Mouse (Mus musculus) right cerebral cortex, postnatal 4 days (tissue): ENCODE data around the gene Rnf224.

ENCODE experiments used
- DNase-seq: peaks from one replicate; pipeline ENCODE4 v3.0.0-alpha.2; 2022

Rnf224 gene

DNA sequence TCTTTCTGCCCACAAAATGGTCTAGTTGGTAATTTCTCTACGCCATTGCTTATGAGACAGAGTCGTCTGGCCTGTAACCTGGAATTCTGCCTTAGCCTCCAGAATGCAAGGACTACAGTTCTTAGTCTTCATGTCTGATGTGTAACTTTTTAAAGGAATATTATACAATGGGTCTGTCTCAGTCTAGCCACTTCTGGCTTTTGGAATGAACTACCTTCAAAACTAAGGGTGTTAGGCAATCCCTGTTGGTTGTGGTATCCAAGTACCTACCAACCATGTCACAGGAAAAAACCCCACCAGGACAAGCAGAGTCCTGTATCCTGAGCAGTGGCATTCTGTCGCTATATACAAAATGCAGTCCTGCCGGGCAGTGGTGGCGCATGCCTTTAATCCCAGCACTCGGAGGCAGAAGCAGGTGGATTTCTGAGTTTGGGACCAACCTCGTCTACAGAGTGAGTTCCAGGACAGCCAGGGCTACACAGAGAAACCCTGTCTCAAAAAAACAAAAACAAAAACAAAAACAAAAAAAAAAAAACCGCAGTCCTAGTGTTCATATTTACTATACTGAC is 10.7 kb downstream of the Rnf224 start:
- DNase-seq: no peak

DNA sequence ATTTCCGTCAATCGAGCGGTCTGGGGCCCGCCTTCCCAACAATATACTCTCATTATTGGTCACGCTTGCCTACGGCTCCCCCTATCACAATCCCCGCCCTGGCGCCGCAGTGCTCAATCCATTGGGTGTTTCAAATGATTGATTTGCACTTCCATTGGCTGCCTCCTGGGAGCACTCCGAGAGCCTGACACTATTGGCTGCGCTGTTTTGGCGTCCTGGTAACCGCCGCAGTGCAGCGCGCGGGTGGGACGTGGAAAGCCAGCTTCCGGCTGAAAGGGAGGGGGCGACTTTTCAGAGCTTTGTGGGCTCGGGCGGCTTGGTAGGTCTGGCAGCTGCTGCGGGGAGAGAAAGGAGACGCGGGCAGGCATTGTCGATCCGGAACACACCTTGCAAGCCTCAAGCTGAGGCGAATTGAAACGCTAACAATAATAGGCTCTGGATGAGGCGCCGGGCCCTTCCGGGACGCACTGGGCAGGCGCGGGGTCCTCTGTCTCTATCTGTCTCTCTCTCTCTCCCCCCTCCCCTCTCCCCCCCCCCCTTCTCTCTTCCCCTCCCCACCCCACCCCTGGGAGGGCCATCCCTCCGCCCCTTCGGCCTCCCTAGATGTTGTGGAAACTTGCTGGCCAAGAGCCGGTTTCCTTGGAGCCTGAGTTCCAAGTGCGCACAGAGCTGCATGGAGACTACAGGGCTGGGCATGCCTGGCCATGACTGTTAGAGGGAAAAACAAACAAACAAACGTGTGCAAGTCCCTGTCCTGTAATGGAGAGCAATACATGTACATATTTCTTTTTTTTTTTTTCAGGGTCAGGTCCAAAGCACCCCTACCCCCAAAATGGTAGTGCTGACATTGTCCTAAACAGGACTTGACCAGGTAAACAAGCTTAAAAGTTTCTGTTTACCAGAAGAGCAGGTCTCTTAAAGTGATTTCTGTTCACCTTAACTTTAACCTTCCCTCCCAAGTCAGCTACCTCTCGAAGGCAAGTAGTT is 11.5 kb downstream of the Rnf224 start:
- DNase-seq: peak; percentile 93

DNA sequence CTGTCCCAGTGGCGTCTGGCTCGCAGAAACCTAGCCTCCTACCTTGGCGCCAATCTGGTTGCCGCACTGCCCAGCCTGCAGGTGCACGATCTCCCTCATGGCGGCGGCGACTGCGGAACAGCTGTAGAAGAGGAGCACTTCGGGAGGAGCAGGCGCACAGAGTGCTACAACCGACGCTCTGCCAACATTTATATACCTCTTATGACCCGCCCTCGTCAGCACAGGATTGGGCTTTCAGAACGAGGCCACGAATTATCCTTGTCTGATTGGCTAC is 12.2 kb downstream of the Rnf224 start, which contains the start of gene Tubb4b:
Tubb4b (minus strand) TSS at position 211 of the 274 bp plus-strand sequence.
- no peak for DNase-seq

DNA sequence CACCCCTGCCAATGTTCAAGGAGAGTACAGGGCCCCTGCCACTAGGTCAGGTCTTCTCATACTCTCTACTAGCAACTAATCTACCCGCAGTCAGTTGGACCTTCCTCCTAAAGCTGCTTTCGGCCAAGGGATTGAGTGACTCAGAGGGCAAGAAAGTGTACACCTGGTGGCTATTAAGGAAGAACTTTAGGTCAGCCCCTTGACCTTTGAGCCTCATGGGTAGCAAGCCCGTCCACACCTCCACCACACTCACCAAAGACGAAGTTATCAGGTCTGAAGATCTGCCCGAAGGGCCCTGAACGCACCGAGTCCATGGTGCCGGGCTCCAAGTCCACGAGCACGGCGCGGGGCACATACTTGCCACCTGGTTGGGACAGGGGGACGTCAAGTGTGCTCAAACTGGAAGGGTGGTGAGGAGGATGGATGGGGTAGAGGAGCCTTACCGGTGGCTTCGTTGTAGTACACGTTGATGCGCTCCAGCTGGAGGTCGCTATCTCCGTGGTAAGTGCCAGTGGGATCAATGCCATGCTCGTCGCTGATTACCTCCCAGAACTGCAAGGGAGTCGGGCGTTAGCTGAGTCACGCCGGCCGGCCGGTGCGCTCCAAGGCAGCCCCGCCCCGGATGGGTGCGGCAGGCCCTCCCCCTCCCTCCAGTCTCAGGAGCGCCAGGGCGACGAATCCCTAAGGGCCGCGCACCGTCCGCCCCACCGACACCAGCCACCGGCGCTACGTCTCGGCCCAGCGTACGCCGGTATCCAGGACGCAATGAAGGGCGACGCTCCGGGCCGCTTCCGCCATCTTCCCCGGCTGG is 12.7 kb downstream of the Rnf224 start:
- DNase-seq: peak; percentile 59

DNA sequence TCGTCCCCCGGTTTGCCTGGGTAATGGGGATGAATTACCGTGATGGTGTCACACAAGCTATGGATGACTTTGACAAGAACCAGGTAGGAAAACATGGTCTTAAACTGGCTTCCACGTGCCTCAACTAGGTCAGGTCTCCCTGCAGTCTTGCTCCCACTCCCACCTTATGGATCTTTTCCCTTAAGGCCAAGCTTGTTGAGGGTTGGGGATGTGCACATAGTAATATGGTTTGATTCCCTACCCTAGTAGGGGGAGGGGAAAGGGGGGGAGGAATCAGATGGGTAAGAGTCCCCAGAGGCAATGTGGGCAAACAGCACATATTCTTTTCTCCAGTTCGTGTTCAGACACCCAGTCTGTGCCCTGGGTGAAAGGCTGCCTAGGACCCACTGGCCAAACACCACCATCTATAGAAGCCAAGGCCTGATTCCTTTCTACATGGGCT is 15.2 kb downstream of the Rnf224 start:
- no peak for DNase-seq

DNA sequence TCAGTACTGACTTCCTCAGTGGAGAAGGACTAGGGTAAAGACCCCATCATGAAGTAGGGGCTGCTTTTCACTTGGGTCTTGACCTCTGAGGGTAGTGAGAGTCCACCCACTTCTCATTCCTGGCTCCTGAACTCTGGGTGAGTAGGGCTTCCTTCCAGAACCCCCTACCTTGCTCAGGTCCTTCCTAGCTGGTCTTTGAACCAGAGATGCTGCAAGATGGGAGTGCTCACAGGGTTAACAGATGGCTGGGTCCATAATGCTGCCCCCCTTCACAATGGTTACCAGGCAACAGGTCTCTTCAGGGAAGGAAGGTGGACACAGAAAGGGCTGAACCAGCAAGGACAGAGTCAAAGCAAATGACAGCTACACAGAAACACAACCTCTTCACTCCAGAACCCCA is 18.1 kb downstream of the Rnf224 start, which contains the start of gene Fam166a:
Fam166a (plus strand) TSS at position 301 of the 400 bp plus-strand sequence.
- DNase-seq: no peak

DNA sequence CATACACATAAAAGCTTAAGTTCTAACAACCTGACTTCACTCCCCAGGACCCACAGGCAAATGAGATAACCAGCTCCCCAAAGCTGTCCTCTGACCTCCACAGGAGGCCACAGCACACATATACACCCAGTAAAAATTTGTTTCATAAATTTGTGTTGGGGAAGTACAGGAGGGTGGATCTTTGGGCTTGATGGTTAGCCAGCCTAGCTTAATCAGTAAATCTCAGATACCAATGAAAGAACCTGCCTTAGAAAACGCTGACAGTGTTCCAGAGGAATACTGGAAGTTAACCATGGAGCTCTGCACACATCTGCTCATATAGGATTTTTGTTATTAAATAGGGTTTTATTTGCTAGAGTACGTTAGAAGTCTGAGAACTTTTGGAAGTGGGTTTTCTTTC is 18.9 kb downstream of the Rnf224 start:
- DNase-seq: no peak

DNA sequence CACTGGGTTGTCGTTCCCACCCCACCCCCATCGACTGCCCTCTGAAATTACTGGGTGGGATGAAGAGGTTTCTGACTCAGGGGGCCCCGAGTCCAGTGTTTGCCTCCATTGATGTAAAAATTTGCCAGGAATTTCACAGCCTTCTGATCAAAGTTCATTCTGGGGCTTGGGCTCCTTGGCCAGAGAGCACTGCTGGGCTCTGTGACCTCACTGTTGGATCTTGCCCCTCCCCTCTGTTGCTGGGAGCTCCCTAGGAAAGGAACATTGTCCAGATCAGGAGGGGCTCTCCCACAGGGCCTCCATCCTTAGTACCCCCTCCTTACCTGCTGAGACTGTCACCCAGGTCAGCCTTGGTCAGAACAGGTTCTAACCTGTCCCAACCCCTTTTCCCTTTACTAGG is 22.1 kb downstream of the Rnf224 start, which contains the start of gene Stpg3:
Stpg3 (minus strand) TSS at position 194 of the 400 bp plus-strand sequence.
- no peak for DNase-seq

DNA sequence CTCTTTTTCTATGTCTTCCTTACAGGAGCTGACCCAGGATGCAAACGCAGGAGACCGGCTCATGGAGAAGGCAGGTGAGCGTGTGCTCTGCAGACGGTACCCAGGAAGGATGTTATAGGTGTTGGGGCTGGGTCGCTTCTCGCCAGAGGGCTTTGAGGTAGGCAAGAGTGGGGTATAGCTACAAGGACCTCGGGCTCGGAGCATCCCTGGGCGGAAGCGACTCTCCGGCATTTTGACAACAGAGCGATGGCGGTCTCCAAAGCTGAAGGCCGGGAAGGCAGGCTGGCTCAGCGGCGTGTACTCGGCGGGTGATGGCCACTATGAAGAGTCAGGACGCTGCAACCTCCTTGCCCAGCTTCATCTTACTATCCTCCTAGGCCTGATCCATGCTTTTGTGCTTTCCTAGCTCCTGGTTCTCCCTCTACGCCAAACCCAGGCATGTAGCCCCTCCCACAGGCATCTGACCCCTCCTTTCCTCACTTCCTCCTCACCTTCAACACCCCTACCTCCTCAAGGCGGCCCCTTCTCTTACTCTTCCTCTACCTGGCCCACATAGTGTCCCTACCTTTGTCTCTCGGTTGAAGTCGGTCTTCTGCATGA is 23.2 kb downstream of the Rnf224 start:
- no peak for DNase-seq

DNA sequence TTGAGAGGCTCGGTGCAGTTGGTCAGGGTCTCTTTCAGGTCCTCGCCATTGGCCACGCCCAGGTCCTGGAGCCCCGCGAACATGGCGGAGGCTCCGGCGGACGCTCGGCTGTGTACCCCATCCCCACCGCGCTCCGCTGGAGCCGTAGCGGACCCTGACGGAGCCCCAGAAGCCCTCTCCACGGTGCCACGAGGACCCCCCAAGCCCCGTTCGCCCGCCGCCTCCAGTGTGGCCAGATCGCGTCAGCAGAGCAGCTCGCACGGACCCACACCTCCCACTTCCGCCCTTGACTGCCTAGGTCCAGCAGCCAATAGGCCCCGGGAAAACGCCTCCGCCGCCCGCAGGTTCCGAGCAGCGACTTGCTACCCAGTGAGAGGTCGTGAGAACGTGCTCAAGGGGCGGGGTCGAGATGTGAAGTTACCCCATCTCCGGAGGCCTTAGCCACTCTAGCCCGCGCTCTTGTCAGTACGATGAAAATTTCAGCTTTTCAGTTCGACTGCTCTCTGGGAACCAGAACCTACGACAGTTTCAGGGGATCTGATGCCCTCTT is 25.4 kb downstream of the Rnf224 start, which contains the start of gene Nelfb:
Nelfb (minus strand) TSS at position 369 of the 550 bp plus-strand sequence.
- DNase-seq: peak; percentile 82

DNA sequence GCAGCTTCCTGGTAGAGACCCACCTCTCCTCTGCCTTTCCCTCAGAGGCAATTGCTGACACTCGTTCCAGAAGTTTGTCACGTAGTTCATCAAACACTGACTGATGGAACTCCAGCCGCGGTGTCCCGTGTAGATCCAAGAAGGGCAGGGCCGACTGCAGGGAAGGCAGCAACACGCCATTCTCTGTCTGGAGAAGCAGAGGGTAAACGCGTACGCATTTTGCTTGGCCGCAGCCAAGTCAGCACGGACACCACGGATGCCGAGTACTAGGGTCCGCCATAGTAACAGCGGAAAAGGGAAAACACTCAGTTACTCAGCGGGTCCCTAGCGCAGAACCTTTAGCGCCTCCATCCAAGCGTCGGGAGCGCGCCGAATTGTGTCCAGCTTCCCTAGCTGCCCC is 25.9 kb downstream of the Rnf224 start:
- DNase-seq: no peak

DNA sequence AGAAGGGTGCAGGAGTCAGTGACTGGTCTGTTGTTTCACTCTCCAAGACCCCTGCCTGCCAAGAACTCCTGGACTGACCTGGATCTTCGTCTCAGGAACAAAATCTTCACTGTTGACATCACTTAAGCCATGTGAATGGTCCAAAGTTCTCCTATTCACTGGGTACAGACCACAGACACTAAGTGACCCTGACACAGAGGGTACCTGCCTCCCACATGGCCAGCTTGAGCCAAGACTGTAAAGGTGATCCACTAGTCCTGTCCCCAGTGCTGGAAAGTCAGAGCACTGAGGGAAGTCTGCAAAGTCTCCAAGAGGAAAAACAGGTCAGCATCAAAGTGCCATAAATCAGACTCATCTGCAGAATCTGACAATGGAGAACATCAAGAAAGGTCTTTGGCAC is 29.0 kb downstream of the Rnf224 start:
- no peak for DNase-seq

DNA sequence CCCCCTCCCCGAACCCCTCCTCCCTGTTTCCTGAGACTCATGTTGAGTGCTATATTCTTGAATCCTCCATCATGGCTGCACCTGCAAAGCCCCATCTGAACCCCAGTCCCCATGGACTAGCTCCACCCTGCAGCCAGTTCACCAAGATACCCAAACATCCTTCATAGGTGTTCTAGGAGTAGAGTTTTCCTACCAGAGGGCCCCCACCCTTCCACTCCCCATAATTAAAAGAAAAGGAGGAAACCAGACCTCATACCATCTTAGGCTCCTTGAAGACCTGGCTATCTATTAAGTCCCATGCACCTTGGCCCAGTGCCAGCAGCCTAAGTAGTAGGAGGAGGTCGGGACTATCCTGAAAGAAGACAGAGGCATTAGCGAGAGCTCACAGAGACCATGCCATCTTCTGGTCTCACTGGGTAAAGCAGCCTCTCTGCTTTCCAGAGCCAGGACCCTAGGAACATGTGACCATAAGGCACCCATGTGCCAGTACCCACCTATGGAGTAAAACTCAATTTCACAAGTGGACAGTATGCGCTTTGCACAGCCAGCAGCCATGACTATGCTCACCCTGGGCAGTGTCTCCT is 32.9 kb downstream of the Rnf224 start:
- no peak for DNase-seq

DNA sequence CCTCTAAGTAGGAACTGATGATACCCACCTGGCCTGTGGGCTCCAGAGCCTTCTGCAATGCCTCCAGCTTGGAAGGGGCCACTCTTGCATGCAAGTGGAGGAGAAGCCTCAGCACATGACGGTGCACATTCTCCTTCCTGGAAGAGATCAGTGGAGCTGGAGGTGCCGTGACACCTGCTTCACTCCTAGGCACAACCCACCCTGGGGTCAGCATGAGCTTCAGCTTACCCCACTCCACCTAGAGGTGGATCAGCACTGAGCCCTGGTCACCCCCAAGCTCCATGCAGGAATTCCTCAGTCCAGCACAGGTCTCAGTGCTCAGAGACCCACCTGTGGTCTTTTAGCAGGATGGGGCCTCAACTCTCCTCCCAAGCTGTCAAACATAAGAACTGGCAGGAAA is 36.0 kb downstream of the Rnf224 start:
- DNase-seq: no peak

DNA sequence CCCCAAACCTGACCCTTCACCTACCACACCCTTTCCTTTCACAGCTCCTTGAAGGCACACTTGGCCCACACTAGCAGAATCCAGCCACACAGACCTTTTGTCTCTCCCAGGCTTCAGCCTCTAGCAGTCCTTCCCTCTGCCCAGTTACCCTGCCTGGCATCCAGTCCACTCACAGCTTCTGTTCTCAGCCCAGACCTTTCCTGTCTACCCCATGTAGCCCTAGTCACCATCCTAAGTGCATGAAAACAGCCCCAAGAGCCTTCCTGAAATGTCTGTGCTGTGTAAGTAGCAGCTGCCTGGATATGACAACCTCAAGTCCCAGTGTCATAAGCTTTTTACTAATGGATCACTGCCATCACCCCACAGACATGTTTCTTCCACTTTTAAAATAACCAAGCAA is 38.6 kb downstream of the Rnf224 start:
- no peak for DNase-seq

DNA sequence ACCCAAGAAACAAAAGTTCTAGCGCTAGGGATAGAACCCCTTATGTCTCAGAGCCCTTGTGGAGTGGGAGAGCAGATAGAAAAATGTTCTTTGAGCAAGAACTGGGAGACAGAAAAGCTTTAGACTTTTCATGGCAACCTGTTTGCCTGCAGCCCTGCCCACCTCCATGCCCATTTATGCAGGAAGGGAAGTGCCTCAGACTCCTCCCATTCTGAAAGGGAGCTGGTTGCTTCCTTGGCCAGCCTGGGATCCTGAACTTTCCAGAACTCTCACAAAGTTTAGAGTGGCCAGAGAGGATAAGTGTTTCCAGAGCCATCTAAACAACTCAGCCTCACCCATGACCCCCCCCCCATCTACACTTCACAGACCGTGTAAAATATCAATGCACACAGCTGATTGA is 39.4 kb downstream of the Rnf224 start:
- no peak for DNase-seq

DNA sequence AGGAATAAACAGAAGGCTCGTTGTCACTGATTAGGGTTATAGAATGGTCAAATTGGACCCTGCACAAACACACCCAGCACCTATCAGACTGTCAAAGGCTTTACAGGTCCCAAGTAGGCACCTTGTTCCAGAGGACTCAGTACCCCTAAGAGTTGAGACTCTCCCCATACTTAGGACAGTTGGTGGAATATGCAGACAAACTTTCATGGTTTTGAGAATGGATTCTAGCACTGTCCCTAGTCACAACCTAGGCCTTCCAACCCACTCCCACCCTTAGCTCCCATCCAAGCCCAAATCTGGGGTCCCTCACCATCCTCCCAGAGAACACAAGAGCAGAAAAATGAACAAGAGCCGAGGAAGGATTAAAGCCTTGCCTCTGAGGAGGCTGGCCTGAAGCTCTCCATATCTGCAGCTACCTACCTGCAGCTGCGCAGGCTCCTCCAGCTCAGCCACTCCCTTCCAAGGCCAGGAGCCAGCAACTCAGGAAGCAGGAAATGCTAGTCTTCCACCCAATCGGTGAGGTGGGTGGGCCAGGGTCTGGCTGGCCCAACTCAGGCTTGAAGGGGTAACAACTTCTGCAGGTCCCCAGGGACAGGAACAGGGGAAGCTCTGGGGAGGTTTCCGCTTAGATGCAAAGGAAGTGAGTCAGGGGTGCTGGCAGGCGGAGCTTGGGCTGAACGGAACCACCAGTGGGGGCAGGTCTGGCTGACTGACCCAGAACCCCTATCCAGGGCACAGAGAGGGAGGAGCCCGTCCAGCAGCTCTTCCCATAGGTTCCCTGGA is 40.2 kb downstream of the Rnf224 start, which contains the start of gene Tor4a:
Tor4a (minus strand) TSS at position 715 of the 783 bp plus-strand sequence.
- DNase-seq: no peak

DNA sequence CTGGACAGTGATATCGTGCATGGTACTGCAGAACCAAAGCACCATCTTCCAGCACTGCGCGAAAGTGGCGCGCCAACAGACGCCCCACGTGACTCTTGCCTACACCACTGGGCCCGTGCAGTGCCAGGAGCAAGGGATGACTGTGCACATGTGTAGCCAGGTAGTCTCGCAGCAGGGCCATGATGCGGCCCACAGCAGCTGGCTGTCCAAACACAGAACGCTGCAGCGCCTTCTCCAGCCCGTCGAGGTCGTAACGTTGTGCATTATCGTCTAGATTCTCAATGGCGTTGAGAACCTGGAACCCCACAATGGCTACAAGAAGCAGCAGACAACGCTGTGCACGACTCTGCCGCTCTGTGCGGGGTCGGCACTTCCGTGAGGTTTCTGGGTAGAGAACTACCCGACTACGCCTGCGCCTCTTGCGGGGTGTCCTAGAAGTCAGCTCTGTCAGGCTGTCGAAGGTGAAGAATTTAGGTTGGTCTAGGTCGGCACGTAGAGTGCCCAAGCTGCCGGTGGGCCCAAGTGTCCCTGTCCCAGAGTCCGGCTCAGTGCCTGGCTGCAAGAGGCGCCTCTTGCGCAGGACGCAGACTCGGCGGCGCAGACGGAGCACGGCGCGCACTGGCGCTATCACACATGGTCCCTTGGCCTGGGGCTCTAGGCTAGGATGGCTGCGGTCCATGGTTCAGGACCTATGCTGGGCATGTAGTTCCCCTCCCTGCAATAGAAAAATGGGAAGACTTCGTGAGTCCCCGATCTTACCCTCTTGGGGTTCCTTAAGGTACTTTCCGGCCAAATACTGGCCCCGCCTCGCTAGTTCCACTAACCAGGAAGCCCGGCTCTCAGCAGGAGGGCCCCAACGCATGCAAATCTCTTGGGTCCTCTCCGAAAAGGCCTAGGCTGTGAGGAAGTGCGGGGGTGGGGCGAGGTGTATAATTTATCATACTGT is 41.1 kb downstream of the Rnf224 start:
- DNase-seq: no peak

DNA sequence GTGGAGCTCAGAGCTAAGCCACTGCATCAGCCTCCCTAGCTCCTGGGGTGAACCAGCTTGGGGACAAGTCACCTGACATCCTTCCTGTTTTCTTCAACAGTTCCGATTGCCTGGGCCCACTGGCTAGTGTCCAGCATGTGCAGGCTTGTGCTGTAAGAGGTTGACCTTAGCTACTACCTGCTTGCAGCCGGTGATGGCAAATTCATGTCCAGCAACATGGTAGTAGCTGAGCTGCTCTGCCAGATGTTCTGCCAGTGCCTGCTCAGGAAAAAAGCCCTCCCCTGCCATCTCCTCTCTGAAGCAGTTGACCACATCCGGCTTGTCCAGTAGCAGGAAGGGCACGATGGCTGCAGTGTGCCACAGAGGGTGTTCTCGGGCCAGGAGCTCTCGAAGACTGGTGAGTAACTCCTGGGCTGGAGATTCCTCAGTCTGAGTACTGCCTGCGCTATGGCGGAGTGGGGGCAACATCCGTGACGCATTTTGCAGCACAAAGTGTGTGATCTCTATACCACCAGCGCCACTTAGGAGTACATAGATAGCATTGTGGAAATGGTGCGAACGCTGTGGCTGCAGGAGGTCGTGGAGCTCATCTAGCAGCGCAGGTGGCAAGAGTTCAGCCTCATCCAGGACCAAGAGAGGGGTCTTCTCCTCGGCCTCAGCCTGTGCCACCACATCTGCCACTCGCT is 42.0 kb downstream of the Rnf224 start:
- DNase-seq: no peak
